Comparison of ENCODE assay signal across 12 mouse cellular contexts in the genomic region with DNA sequence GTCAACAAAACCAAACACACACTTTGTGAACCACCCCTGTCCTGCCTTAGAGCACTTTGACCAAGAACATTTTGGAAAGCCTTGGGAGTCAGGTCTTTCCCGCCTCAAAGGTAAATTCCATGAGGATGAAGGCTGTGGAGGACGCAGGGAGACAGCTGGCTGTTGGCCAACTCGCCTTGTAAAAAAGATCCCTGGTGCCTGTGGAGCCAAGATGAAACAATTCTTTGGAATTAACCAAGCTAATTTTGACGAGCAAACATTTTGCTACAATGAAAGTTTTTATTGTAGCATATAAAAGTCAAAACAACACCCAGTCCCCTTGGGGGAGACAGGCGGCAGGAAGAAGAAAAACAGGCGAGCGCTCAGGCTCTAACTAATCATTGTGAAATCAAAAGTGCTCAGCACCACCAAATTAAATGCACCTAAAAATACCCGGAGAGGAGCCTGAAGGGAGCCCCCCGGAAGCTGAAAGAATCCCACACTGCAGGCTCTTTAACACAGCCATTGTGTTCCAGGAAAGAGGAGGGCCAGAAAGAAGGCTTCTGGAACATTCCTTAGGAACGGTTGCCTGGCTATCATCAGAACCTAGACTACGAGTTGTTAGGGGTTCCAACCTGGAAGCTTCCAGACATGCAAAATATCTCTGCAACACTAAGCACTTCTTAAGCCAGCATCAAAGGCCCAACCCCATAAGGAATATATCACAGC.
DNase-seq lines count a peak whose midpoint lies in the region; ATAC-seq and TF ChIP-seq lines count a peak whose summit lies in the region.
"Had no signal": no experiment of that assay in that cellular context is flagged by ENCODE, and none has a peak within 500 bp of the region (broad histone marks: within the 10 kb centered on the region; RNA-seq: fewer than 3 reads in every experiment).

No protein-coding gene starts in this region.

- no peak overlapping the region for H3K4me3 ChIP-seq in hindbrain, postnatal 0 days (ENCODE audit: low read length)
- H3K4me3 ChIP-seq in hindbrain, embryonic 13.5 days: no peak overlapping the region
- no peak overlapping the region for H3K4me3 ChIP-seq in lung, postnatal 0 days (ENCODE audit: low read depth, low read length)
- H3K4me3 ChIP-seq in limb, embryonic 12.5 days (replicated peaks): no peak overlapping the region
- H3K4me3 ChIP-seq: intestine, embryonic 15.5 days had no signal

- no peak overlapping the region for H3K9ac ChIP-seq in hindbrain, postnatal 0 days (replicated peaks; ENCODE audit: low read length)
- H3K9ac ChIP-seq in hindbrain, embryonic 13.5 days: no peak overlapping the region
- H3K9ac ChIP-seq in lung, postnatal 0 days (replicated peaks; ENCODE audit: low read depth): no peak overlapping the region
- H3K9ac ChIP-seq in limb, embryonic 12.5 days (replicated peaks): no peak overlapping the region
- H3K9ac ChIP-seq: intestine, embryonic 15.5 days; liver, embryonic 14.5 days had no signal

- no peak for TF ChIP-seq CTCF in hindbrain, postnatal 0 days (IDR thresholded peaks at IDR 0.05; ENCODE audit: low read depth)
- TF ChIP-seq CTCF in lung, postnatal 0 days (IDR thresholded peaks at IDR 0.05): no peak

- H3K36me3 ChIP-seq in hindbrain, postnatal 0 days (ENCODE audit: insufficient read depth, low read length): no peaks in the 10 kb centered on the region
- H3K36me3 ChIP-seq in hindbrain, embryonic 13.5 days: no peaks in the 10 kb centered on the region
- no peaks in the 10 kb centered on the region for H3K36me3 ChIP-seq in lung, postnatal 0 days (ENCODE audit: insufficient read depth, low read length)
- H3K36me3 ChIP-seq in limb, embryonic 12.5 days: no peaks in the 10 kb centered on the region
- H3K36me3 ChIP-seq: intestine, embryonic 15.5 days had no signal

- no peak for TF ChIP-seq EP300 in lung, postnatal 0 days (IDR thresholded peaks at IDR 0.05)

- peak; percentile 38 for DNase-seq in hindbrain, postnatal 0 days (ENCODE audit: low spot score)
- peak; percentile 31 for DNase-seq in lung, postnatal 0 days (ENCODE audit: low spot score)
- DNase-seq in lung, postnatal 4 days: no peak
- DNase-seq in forelimb bud, embryonic 11.5 days (ENCODE audit: low read depth, low spot score): peak; percentile 72
- DNase-seq: adrenal gland, adult 2 months; heart, postnatal 36 days had no signal

- no peaks in the 10 kb centered on the region for H3K27me3 ChIP-seq in hindbrain, postnatal 0 days (ENCODE audit: insufficient read depth, low read length)
- peaks cover 55% of the 10 kb centered on the region for H3K27me3 ChIP-seq in hindbrain, embryonic 13.5 days
- peaks cover 32% of the 10 kb centered on the region; the same call in 1 of the 2 replicates for H3K27me3 ChIP-seq in lung, postnatal 0 days (replicated peaks; ENCODE audit: insufficient read depth, low read length)
- peaks cover 42% of the 10 kb centered on the region for H3K27me3 ChIP-seq in limb, embryonic 12.5 days
- H3K27me3 ChIP-seq: intestine, embryonic 15.5 days had no signal

- 0 out of 2 replicates have a peak, but pooled peaks cover 5% of the 10 kb centered on the region for H3K4me1 ChIP-seq in hindbrain, postnatal 0 days (ENCODE audit: insufficient read depth, low read length)
- H3K4me1 ChIP-seq in hindbrain, embryonic 13.5 days (replicated peaks): peaks cover 39% of the 10 kb centered on the region
- H3K4me1 ChIP-seq in lung, postnatal 0 days (ENCODE audit: insufficient read depth, low read depth, low read length): no peaks in the 10 kb centered on the region
- H3K4me1 ChIP-seq in limb, embryonic 12.5 days (replicated peaks): peaks cover 51% of the 10 kb centered on the region

- ATAC-seq in hindbrain, postnatal 0 days: peak; percentile 37
- ATAC-seq in hindbrain, embryonic 13.5 days (ENCODE audit: low FRiP score): no peak
- ATAC-seq in lung, postnatal 0 days: no peak
- ATAC-seq in limb, embryonic 12.5 days (ENCODE audit: insufficient number of reproducible peaks, insufficient read depth, low FRiP score, low TSS enrichment, low read depth): no peak
- ATAC-seq in activated CD4-positive, CD25-positive, alpha-beta regulatory T cell, adult 4 months: no peak
- ATAC-seq: intestine, embryonic 15.5 days had no signal

- WGBS in hindbrain, postnatal 0 days: 24% methylated on average over 11 of the region's 11 CpGs
- 38% methylated on average over 11 of the region's 11 CpGs for WGBS in hindbrain, embryonic 13.5 days
- WGBS in lung, postnatal 0 days: 32% methylated on average over 11 of the region's 11 CpGs
- 23% methylated on average over 11 of the region's 11 CpGs for WGBS in limb, embryonic 12.5 days

- no peak overlapping the region for H3K4me2 ChIP-seq in hindbrain, postnatal 0 days (ENCODE audit: low read depth, low read length)
- no peak overlapping the region for H3K4me2 ChIP-seq in hindbrain, embryonic 13.5 days
- no peak overlapping the region for H3K4me2 ChIP-seq in lung, postnatal 0 days (replicated peaks; ENCODE audit: low read depth, low read length)
- H3K4me2 ChIP-seq in limb, embryonic 12.5 days: 0 out of 2 replicates have a peak overlapping the region, but pooled peaks have one; percentile 7
- H3K4me2 ChIP-seq: intestine, embryonic 15.5 days had no signal

- no peak overlapping the region for H3K27ac ChIP-seq in hindbrain, postnatal 0 days
- no peak overlapping the region for H3K27ac ChIP-seq in hindbrain, embryonic 13.5 days
- H3K27ac ChIP-seq in lung, postnatal 0 days (ENCODE audit: low read length): no peak overlapping the region
- peak overlapping the region; percentile 69 for H3K27ac ChIP-seq in limb, embryonic 12.5 days
- H3K27ac ChIP-seq: intestine, embryonic 15.5 days; liver, embryonic 14.5 days; macrophage had no signal

- H3K9me3 ChIP-seq in hindbrain, postnatal 0 days (ENCODE audit: low read length): no peaks in the 10 kb centered on the region
- H3K9me3 ChIP-seq in hindbrain, embryonic 13.5 days: no peaks in the 10 kb centered on the region
- H3K9me3 ChIP-seq in lung, postnatal 0 days (ENCODE audit: low read length): no peaks in the 10 kb centered on the region
- no peaks in the 10 kb centered on the region for H3K9me3 ChIP-seq in limb, embryonic 12.5 days
- H3K9me3 ChIP-seq: intestine, embryonic 15.5 days had no signal

Comparison
In these comparisons a context has a peak if more than half of its experiments do, and no peak if none do; other contexts are left out.
1. DNase-seq: peak in hindbrain, postnatal 0 days (single experiment), lung, postnatal 0 days (single experiment) and forelimb bud, embryonic 11.5 days (single experiment); none in lung, postnatal 4 days (0 of 2).